Mouse (Mus musculus): ENCODE results near the gene Shisal2a. TPM values are rescaled to one million over a fixed set of nuclear protein-coding genes. Genes with fewer than 3 reads are reported as not detected.

The Shisal2a gene
- polyA plus RNA-seq (2015; fragmentation: Nextera tagmentation; extraction: Ambion mirVana) = 7.7 and 18.6 TPM in 2 replicates

GRCm38 (mm10) chr4:108383183-108383714 lies at the start of gene Shisal2a:
Gene Shisal2a (minus strand): TSS chr4:108383349.

GRCm38 (mm10) chr4:108406861-108407401 lies 23.8 kb upstream of the Shisal2a start, which contains the start of gene Gpx7:
Gene Gpx7 (minus strand): TSS chr4:108406961.

GRCm38 (mm10) chr4:108327730-108328484 lies 55.2 kb downstream of the Shisal2a start, which contains the start of gene Coa7:
Gene Coa7 (plus strand): TSS chr4:108328140.

Other genes starting within 250 kb of the Shisal2a start
- 422 and 442 TPM in 2 replicates for gene Scp2, start 238.4 kb downstream of the Shisal2a start, polyA plus RNA-seq (2015; fragmentation: Nextera tagmentation; extraction: Ambion mirVana)
- gene Echdc2, start 217.9 kb downstream of the Shisal2a start, polyA plus RNA-seq (2015; fragmentation: Nextera tagmentation; extraction: Ambion mirVana) = 29.6 and 40.9 TPM in 2 replicates
- gene Zyg11a, start 165.3 kb downstream of the Shisal2a start, polyA plus RNA-seq (2015; fragmentation: Nextera tagmentation; extraction: Ambion mirVana) = 0.07 TPM in 1 of 2 replicates, not detected in the other
- gene Zyg11b, start 82.3 kb downstream of the Shisal2a start, polyA plus RNA-seq (2015; fragmentation: Nextera tagmentation; extraction: Ambion mirVana) = 7.5 and 7.8 TPM in 2 replicates
- 84.4 and 103 TPM in 2 replicates for gene Coa7, start 55.2 kb downstream of the Shisal2a start, polyA plus RNA-seq (2015; fragmentation: Nextera tagmentation; extraction: Ambion mirVana)
- gene Gpx7, start 23.6 kb upstream of the Shisal2a start, polyA plus RNA-seq (2015; fragmentation: Nextera tagmentation; extraction: Ambion mirVana) = 64.7 and 93.1 TPM in 2 replicates
- gene Tut4, start 76.1 kb upstream of the Shisal2a start, polyA plus RNA-seq (2015; fragmentation: Nextera tagmentation; extraction: Ambion mirVana) = 38.3 and 50.2 TPM in 2 replicates
- gene Prpf38a, start 196.0 kb upstream of the Shisal2a start, polyA plus RNA-seq (2015; fragmentation: Nextera tagmentation; extraction: Ambion mirVana) = 62.0 and 64.8 TPM in 2 replicates
- gene Orc1, start 196.1 kb upstream of the Shisal2a start, polyA plus RNA-seq (2015; fragmentation: Nextera tagmentation; extraction: Ambion mirVana) = 2.8 and 4.0 TPM in 2 replicates
- 21.4 and 35.4 TPM in 2 replicates for gene Cc2d1b, start 236.6 kb upstream of the Shisal2a start, polyA plus RNA-seq (2015; fragmentation: Nextera tagmentation; extraction: Ambion mirVana)